Mouse (Mus musculus) stomach, postnatal 0 days (tissue): ENCODE data around the gene Eftud2.

Experiments used
- CTCF ChIP-seq: IDR thresholded peaks from 2 replicates; pipeline ENCODE4 v1.5.1; 2016; ENCODE audit warnings: antibody characterized with exemption, low read depth, mild to moderate bottlenecking, moderate library complexity
- EP300 ChIP-seq: optimal IDR thresholded peaks from 2 replicates; pipeline ENCODE3; 2016; ENCODE audit warnings: antibody characterized with exemption

- TF ChIP-seq CTCF, result no peak
- no peak for TF ChIP-seq EP300
Measured at GRCm38 (mm10) chr11:102921491-102921890, 40.7 kb upstream of the Eftud2 start.
